Mouse (Mus musculus): ENCODE measurements around the gene Gm19684. TPM values are rescaled to one million over a fixed set of nuclear protein-coding genes. Genes with fewer than 3 reads are reported as not detected.
A peak's percentile ranks its signal among the peaks of the same experiment; 100 is the strongest.
"Not testable (repeated sequence)": the region's sequence is repeated elsewhere in the genome, so short reads cannot be mapped to it uniquely, and the experiment has no call there.

Gm19684 gene
- polyA plus RNA-seq, 1 experiment from 2014 or later, result not detected

DNA sequence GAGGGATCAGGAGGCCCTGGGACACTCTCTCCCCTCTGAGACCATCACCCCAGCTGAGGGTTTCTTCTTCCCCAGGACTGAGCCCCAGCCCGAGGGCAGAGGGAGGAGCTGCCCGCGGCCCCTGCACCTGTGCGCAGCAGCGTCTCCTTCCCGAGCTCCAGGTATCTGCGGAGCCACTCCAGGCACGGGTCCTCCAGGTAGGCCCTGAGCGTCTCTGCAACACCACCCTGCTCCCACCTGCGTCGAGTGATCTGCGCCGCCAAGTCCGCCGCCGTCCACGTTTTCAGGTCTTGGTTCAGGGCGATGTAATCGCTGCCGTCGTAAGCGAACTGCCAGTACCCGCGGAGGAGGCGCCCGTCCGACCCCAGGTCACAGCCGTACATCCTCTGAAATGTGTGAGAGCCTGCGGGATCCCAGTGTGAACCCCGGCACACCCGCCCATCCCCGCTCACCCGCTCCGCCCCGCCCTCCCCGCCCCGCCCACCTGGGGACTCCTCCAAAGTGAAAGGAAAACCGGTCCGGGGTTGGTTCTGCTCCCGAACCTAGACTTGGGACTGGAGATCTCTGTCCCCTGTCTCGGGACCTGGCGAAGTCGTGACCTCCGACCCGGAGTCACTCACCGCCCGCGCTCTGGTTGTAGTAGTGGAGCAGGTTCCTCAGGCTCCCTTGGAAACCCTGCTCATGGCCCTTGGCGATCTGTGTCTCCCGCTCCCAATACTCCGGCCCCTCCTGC, 46.0 kb downstream of the Gm19684 start:
- no peaks in the 10 kb centered on the region for H3K36me3 ChIP-seq
- ATAC-seq (replicated peaks), result no peak
- no peaks in the 10 kb centered on the region for H3K9me3 ChIP-seq
- H3K27me3 ChIP-seq, result peaks cover 70% of the 10 kb centered on the region
- peaks cover 9% of the 10 kb centered on the region; the same call in 1 of the 2 replicates for H3K4me1 ChIP-seq
- H3K9ac ChIP-seq (replicated peaks), result no peak overlapping the region
- no peak overlapping the region for H3K27ac ChIP-seq (replicated peaks)
- H3K4me3 ChIP-seq, result peak overlapping the region; percentile 24
- WGBS, result 1% methylated on average over 51 of the region's 51 CpGs
- peak overlapping the region; percentile 31 for H3K4me2 ChIP-seq (replicated peaks)

DNA sequence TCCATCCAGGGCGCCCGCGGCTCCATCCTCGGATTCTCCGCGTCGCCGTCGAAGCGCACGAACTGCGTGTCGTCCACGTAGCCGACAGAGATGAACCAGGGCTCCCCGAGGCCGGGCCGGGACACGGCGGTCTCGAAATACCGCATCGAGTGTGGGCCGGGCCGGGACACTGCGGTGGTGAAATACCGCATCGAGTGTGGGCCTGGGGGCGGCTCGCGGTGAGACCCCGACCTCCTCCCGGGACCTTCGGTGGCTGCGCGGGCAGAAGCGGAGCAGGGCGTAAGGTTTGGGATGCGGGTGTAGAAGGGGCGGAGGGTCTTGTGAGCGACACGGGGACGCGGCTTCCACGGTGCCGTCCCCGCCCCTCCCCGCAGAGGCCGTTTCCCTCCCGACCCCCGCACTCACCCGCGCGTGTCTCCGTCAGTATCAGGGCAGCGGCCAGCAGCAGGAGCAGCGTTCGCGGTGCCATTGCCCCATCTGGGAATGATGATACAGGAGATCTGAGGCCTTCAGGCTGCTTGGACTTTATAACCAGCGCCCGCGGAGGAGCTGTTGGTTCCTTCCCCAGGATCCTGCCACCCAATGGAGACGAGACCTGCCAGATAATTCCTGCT, 46.7 kb downstream of the Gm19684 start, which contains the start of gene Gm8909:
TSS of gene Gm8909 (minus strand) at position 499 of the 614 bp plus-strand sequence.
- Histone ChIP-seq H3K4me2 (replicated peaks) (peak within 1 kb of the TSS; percentile 31), H3K36me3 (no peaks in the 10 kb centered on the region), H3K4me1 (peaks cover 9% of the 10 kb centered on the region; the same call in 1 of the 2 replicates), H3K4me3 (peak within 1 kb of the TSS; percentile 24), H3K27me3 (peaks cover 65% of the 10 kb centered on the region), H3K27ac (replicated peaks) (no peak within 1 kb of the TSS), H3K9ac (replicated peaks) (no peak within 1 kb of the TSS), H3K9me3 (no peaks in the 10 kb centered on the region)
- ATAC-seq (replicated peaks), result no peak
- WGBS, result 2% methylated on average over 59 of the region's 63 CpGs

DNA sequence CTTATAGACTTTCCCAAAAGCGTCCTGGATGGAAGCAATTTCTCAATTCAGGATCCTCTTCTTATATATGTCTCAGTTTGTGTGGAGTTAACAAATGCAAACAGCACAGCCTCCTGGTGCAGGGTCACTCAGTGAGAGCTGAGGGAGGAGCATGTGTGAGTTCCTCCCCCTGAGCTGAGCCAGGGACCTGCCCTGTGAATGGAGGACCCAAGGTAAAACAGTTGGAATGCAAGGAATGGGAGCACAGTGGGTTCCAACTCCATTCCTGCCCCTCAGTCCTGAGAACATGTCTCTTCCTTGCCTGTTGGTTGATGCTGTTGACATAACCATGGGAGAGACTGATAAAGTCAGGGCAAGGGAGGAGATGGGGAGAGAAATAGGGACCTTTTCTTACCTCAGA, 47.6 kb downstream of the Gm19684 start:
- ATAC-seq (replicated peaks); H3K9me3 ChIP-seq; H3K36me3 ChIP-seq; H3K27ac ChIP-seq (replicated peaks); H3K4me2 ChIP-seq (replicated peaks); H3K4me1 ChIP-seq; H3K9ac ChIP-seq (replicated peaks); H3K4me3 ChIP-seq: not testable (repeated sequence)
- WGBS, result 33% methylated on average over 1 of the region's 1 CpGs
- H3K27me3 ChIP-seq, result peaks cover 59% of the 10 kb centered on the region

DNA sequence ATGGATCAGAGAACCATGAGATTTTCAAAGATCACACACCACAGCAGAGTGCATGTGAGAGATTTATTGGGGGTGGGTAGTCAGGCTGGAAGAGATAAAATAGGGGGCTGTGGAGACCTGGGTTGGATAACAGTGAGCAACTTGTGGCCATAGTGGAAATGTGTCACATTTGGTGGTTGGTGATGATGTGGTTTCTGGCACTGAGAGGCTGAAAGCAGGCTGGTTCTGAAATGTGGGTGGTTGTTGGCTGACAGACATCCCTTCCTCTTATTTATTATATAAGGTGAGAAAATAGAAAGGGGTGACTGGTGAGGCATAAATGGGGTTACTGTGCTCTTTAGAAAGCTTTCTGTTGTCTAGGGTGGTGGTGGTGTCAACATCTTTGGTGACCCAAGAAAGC, 48.3 kb downstream of the Gm19684 start:
- no peaks in the 10 kb centered on the region for H3K36me3 ChIP-seq
- peaks cover 52% of the 10 kb centered on the region for H3K27me3 ChIP-seq
- no peak overlapping the region for H3K4me3 ChIP-seq
- no peak overlapping the region for H3K4me2 ChIP-seq (replicated peaks)
- no peak overlapping the region for H3K27ac ChIP-seq (replicated peaks)
- peaks cover 9% of the 10 kb centered on the region; the same call in 1 of the 2 replicates for H3K4me1 ChIP-seq
- H3K9me3 ChIP-seq, result no peaks in the 10 kb centered on the region
- H3K9ac ChIP-seq (replicated peaks), result no peak overlapping the region
- ATAC-seq (replicated peaks), result no peak

DNA sequence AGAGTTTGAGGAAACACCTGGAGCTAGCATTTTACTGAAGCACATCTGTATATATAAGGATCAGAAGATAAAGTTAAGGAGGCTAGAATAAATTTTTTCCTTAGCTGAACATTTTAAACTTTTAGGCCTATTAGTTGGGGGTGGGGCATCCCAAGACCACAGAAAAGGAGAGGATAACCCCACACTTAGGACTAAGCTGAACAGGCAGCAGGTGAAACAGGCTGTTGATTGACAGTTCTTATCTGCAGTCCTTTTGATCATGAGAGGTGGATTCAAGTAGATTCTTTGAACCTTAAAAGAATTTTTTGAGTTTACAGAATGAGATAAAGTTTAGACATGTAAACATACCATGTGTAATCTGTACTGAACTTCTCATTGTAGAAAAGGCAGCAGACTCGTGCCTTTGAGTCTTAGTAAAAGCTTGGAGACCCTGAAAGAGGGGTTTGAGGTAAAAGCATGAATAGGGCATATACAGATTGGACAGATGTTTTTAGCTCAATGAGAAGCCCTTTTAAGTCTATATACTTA, 48.9 kb downstream of the Gm19684 start:
- Histone ChIP-seq H3K4me1 (peaks cover 9% of the 10 kb centered on the region; the same call in 1 of the 2 replicates), H3K27me3 (peaks cover 46% of the 10 kb centered on the region), H3K9me3 (no peaks in the 10 kb centered on the region), H3K27ac (replicated peaks) (no peak overlapping the region), H3K4me2 (replicated peaks) (no peak overlapping the region), H3K4me3 (no peak overlapping the region), H3K9ac (replicated peaks) (no peak overlapping the region), H3K36me3 (no peaks in the 10 kb centered on the region)
- WGBS, result 48% methylated on average over 1 of the region's 1 CpGs
- ATAC-seq (replicated peaks), result no peak

DNA sequence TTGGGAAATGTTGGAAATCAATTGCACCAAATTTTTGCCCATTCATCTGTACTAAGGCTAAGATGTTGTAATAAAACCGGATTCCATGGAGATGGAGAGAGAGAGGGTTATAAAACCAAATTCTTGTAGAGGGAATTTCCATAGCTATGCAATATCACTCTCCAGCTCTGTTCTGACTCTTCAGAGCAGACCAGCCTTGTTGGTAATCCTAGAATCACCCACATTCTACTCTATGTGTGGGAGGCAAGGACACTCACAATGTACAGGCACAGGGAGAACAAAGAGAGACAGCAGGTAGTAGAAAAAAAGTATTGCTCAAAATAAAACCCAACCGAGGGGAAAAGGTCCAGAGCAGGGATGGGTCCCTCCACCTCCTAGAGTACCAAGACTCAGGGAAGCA, 54.7 kb downstream of the Gm19684 start:
- not testable (repeated sequence) for H3K4me2 ChIP-seq (replicated peaks); H3K9me3 ChIP-seq; H3K36me3 ChIP-seq; H3K4me1 ChIP-seq; H3K27ac ChIP-seq (replicated peaks); ATAC-seq (replicated peaks); H3K9ac ChIP-seq (replicated peaks); H3K27me3 ChIP-seq; H3K4me3 ChIP-seq
- no CpG with 5 or more reads among the region's 2 CpGs for WGBS

DNA sequence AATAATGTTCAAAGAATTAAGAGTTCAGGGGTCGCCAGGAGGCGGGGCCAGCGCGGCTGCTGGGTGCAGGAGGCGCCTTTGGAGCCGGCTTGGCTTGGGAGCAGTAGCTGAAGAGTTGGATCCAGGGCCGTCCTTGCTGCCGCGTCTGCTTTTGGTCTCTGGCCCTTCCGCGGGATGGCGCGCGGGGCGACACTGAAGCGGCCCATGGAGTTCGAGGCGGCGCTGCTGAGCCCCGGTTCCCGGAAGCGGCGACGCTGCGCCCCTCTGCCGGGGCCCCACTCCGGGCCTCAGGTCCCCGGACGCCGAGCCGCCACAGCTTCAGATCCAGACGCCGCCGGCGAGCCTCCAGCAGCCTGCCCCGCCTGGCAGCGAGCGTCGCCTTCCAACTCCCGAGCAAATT, 57.5 kb downstream of the Gm19684 start:
- peaks cover 22% of the 10 kb centered on the region for H3K27me3 ChIP-seq
- H3K9ac ChIP-seq (replicated peaks), result peak overlapping the region; percentile 15; the same call in 1 of the 2 replicates
- not testable (repeated sequence) for H3K4me1 ChIP-seq; ATAC-seq (replicated peaks); H3K9me3 ChIP-seq; H3K27ac ChIP-seq (replicated peaks); H3K36me3 ChIP-seq
- WGBS, result under 1% methylated on average over 40 of the region's 40 CpGs
- H3K4me2 ChIP-seq (replicated peaks), result peak overlapping the region; percentile 57
- H3K4me3 ChIP-seq, result peak overlapping the region; percentile 33

Other genes starting within 250 kb of the Gm19684 start
- 36.3 and 38.0 TPM in 2 replicates for gene Dhx16, start 241.9 kb upstream of the Gm19684 start, polyA plus RNA-seq (2015; fragmentation: Nextera tagmentation; extraction: Ambion mirVana)
- 37.9 and 41.5 TPM in 2 replicates for gene 2310061I04Rik, start 224.2 kb upstream of the Gm19684 start, polyA plus RNA-seq (2015; fragmentation: Nextera tagmentation; extraction: Ambion mirVana)
- 421 and 435 TPM in 2 replicates for gene Atat1, start 211.6 kb upstream of the Gm19684 start, polyA plus RNA-seq (2015; fragmentation: Nextera tagmentation; extraction: Ambion mirVana)
- gene Mrps18b, start 205.3 kb upstream of the Gm19684 start, polyA plus RNA-seq (2015; fragmentation: Nextera tagmentation; extraction: Ambion mirVana), result 53.1 and 54.1 TPM in 2 replicates
- 51.5 and 53.9 TPM in 2 replicates for gene Ppp1r10, start 205.2 kb upstream of the Gm19684 start, polyA plus RNA-seq (2015; fragmentation: Nextera tagmentation; extraction: Ambion mirVana)
- 88.3 and 90.3 TPM in 2 replicates for gene Abcf1, start 151.9 kb upstream of the Gm19684 start, polyA plus RNA-seq (2015; fragmentation: Nextera tagmentation; extraction: Ambion mirVana)
- 57.0 and 59.2 TPM in 2 replicates for gene Gnl1, start 141.8 kb upstream of the Gm19684 start, polyA plus RNA-seq (2015; fragmentation: Nextera tagmentation; extraction: Ambion mirVana)
- gene Prr3, start 141.4 kb upstream of the Gm19684 start, polyA plus RNA-seq (2015; fragmentation: Nextera tagmentation; extraction: Ambion mirVana), result 76.8 and 92.2 TPM in 2 replicates
- 5.4 and 5.8 TPM in 2 replicates for gene H2-T24, start 101.1 kb upstream of the Gm19684 start, polyA plus RNA-seq (2015; fragmentation: Nextera tagmentation; extraction: Ambion mirVana)
- gene H2-T23, start 88.8 kb upstream of the Gm19684 start, polyA plus RNA-seq (2015; fragmentation: Nextera tagmentation; extraction: Ambion mirVana), result 6.9 and 7.0 TPM in 2 replicates
- gene H2-T22, start 78.9 kb upstream of the Gm19684 start, polyA plus RNA-seq (2015; fragmentation: Nextera tagmentation; extraction: Ambion mirVana), result 5.8 and 5.9 TPM in 2 replicates
- not detected in 2 replicates for gene Gm6034, start 78.7 kb upstream of the Gm19684 start, polyA plus RNA-seq (2015; fragmentation: Nextera tagmentation; extraction: Ambion mirVana)
- gene Gm11127, start 63.3 kb upstream of the Gm19684 start, polyA plus RNA-seq (2015; fragmentation: Nextera tagmentation; extraction: Ambion mirVana), result not detected in 2 replicates
- gene Gm7030, start 7.7 kb downstream of the Gm19684 start, polyA plus RNA-seq (2015; fragmentation: Nextera tagmentation; extraction: Ambion mirVana), result not detected in 2 replicates
- not detected in 2 replicates for gene Gm8909, start 46.9 kb downstream of the Gm19684 start, polyA plus RNA-seq (2015; fragmentation: Nextera tagmentation; extraction: Ambion mirVana)
- gene H2-T3, start 68.6 kb downstream of the Gm19684 start, polyA plus RNA-seq (2015; fragmentation: Nextera tagmentation; extraction: Ambion mirVana), result not detected in 2 replicates
- gene Rpp21, start 136.4 kb downstream of the Gm19684 start, polyA plus RNA-seq (2015; fragmentation: Nextera tagmentation; extraction: Ambion mirVana), result 101 and 105 TPM in 2 replicates
- gene Trim39, start 150.6 kb downstream of the Gm19684 start, polyA plus RNA-seq (2015; fragmentation: Nextera tagmentation; extraction: Ambion mirVana), result 25.7 and 26.4 TPM in 2 replicates
- gene H2-M10.2, start 164.8 kb downstream of the Gm19684 start, polyA plus RNA-seq (2015; fragmentation: Nextera tagmentation; extraction: Ambion mirVana), result not detected in 2 replicates
- not detected in 2 replicates for gene H2-M10.1, start 204.5 kb downstream of the Gm19684 start, polyA plus RNA-seq (2015; fragmentation: Nextera tagmentation; extraction: Ambion mirVana)
- not detected in 2 replicates for gene H2-M10.3, start 246.7 kb downstream of the Gm19684 start, polyA plus RNA-seq (2015; fragmentation: Nextera tagmentation; extraction: Ambion mirVana)

Measured in forebrain, embryonic 15.5 days (tissue).